Mouse (Mus musculus): Measurements from ENCODE around the gene Gm20388.

DNA sequence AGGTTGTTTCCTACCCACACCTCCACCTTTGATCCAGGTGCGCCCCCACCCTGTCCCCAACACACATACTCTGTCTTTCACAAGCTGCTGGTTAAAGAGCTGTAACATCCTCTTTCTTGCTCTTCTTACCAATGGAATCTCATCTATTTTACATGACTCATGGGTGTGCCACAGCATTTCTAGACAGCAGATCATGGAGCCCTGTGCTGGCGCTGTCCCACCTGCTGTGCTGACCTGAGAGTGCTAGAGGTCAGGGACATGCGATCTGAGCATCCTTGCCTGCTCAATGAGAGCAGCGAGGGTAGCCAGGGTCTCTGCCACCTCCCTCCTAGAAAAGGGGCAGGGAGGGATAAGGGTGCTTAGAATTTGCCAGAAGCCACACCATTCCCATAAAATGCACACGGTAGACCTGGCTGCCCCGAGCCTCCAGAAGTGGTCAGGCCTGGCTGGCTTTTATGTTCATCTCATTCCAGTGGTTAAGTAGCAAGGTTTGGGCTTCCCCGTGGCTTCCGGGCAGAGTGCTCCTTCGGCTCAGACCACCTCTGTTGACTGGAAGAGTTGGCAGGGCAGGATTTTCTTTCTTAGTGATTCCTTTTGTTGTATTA is 3594.1 kb downstream of the Gm20388 start:
- TF ChIP-seq HCFC1 (IDR thresholded peaks at IDR 0.05; ENCODE audit: borderline replicate concordance, insufficient read depth, low read length) = no peak
- TF ChIP-seq CHD2 (IDR thresholded peaks at IDR 0.05; ENCODE audit: low read depth, low read length) = no peak
